Mouse (Mus musculus) bone marrow, adult 2 months (tissue): Measurements from ENCODE around the gene Asgr1.

ENCODE experiments used
- CTCF ChIP-seq: fragments of 200-500 bp; IDR thresholded peaks from 2 replicates; pipeline ENCODE4 v1.5.1; 2011; ENCODE audit warnings: low read length, control low read depth; ENCODE audit not compliant: control insufficient read depth, insufficient read depth
- POLR2A ChIP-seq: fragments of 200-500 bp; IDR thresholded peaks from 2 replicates; pipeline ENCODE4 v1.6.1; 2011; ENCODE audit warnings: low read depth, mild to moderate bottlenecking, control low read depth, low read length, borderline replicate concordance; ENCODE audit not compliant: control insufficient read depth

DNA sequence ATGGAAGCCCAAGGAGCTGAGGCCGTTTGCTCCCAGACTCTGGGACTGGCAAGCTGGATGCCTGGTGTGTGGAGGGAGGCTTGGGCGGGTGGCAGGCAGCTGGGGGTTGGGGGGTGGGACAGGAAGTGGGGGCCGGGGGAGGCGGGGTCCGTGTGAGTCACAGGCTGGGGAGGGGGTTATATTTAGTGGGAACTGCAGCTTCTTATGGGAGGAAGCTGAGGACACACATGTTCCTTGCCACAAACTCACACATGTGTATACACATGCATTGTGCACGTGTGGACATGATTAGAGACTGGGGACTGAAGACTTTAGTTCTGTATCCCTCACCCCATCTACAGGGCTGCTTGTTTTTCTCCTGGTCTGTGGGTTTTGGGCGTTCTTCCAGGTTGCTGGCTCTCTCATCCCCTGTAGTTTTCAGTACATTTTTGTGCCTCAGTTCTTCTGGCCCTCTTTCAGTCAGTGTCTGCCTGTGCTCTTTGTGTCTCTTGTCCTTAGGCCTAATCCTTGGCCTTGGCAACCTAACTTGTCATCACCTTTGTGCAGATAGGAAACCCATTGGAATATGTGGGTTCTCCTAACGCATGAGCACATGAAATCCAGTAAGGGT, 33.8 kb upstream of the Asgr1 start:
- no peak for TF ChIP-seq POLR2A
- no peak for TF ChIP-seq CTCF
